Mouse (Mus musculus) midbrain, embryonic 16.5 days (tissue): ENCODE results near the gene Tmem17. TPM values are rescaled to one million over a fixed set of nuclear protein-coding genes. Genes with fewer than 3 reads are reported as not detected.

Experiments used
- ATAC-seq: fragments of 200-750 bp; cut with Nextera tagmentation; 2 replicates; pipeline ENCODE4 v1.8.0; 2017; ENCODE audit warnings: moderate TSS enrichment
- H3K27ac ChIP-seq: fragments of 300-500 bp; sonication (generic); 2 replicates; pipeline ENCODE4 v1.5.1; 2014; ENCODE audit warnings: mild to moderate bottlenecking, low read length, mixed read lengths
- H3K27me3 ChIP-seq: fragments of 300-500 bp; sonication (generic); 2 replicates; pipeline ENCODE4 v1.6.1; 2014; ENCODE audit warnings: low read depth, low read length, mixed read lengths; ENCODE audit not compliant: control insufficient read depth, insufficient read depth
- H3K36me3 ChIP-seq: fragments of 300-500 bp; sonication (generic); 2 replicates; pipeline ENCODE4 v1.6.1; 2014; ENCODE audit warnings: mild to moderate bottlenecking, low read length, moderate library complexity, mixed read lengths; ENCODE audit not compliant: control insufficient read depth, insufficient read depth
- H3K4me1 ChIP-seq: fragments of 300-500 bp; sonication (generic); 2 replicates; pipeline ENCODE4 v1.6.1; 2014; ENCODE audit warnings: mild to moderate bottlenecking, low read length, mixed read lengths; ENCODE audit not compliant: control insufficient read depth, insufficient read depth
- H3K4me2 ChIP-seq: fragments of 300-500 bp; sonication (generic); 2 replicates; pipeline ENCODE4 v1.6.1; 2014; ENCODE audit warnings: mild to moderate bottlenecking, low read length, mixed read lengths
- H3K4me3 ChIP-seq: fragments of 300-500 bp; sonication (generic); 2 replicates; pipeline ENCODE4 v1.5.1; 2014; ENCODE audit warnings: low read depth, mild to moderate bottlenecking, low read length, moderate library complexity, mixed read lengths
- H3K9ac ChIP-seq: fragments of 300-500 bp; sonication (generic); 2 replicates; pipeline ENCODE4 v1.6.1; 2014; ENCODE audit warnings: low read depth, low read length, mixed read lengths
- H3K9me3 ChIP-seq: fragments of 300-500 bp; sonication (generic); replicated peaks from 2 replicates; pipeline ENCODE4 v1.6.1; 2014; ENCODE audit warnings: mild to moderate bottlenecking, low read length, mixed read lengths; ENCODE audit not compliant: control insufficient read depth, poor library complexity, severe bottlenecking
- WGBS: fragments of 180-500 bp; shearing (Covaris S2); extraction: QIAGEN DNeasy Blood & Tissue Kit; methylation state at CpG from one replicate; pipeline ENCODE4 v1.1.7; 2014; 5-methylcytosine and 5-hydroxymethylcytosine counted together
- polyA plus RNA-seq: library from polyadenylated mRNA; unstranded; fragments of >200 nt; fragmentation: Nextera tagmentation; extraction: Ambion mirVana; gene quantifications from 2 replicates; pipeline ENCODE4 v1.2.1, GENCODE M21; 2015

The Tmem17 gene
- polyA plus RNA-seq, 1 experiment from 2014 or later, result 24.7 TPM

DNA sequence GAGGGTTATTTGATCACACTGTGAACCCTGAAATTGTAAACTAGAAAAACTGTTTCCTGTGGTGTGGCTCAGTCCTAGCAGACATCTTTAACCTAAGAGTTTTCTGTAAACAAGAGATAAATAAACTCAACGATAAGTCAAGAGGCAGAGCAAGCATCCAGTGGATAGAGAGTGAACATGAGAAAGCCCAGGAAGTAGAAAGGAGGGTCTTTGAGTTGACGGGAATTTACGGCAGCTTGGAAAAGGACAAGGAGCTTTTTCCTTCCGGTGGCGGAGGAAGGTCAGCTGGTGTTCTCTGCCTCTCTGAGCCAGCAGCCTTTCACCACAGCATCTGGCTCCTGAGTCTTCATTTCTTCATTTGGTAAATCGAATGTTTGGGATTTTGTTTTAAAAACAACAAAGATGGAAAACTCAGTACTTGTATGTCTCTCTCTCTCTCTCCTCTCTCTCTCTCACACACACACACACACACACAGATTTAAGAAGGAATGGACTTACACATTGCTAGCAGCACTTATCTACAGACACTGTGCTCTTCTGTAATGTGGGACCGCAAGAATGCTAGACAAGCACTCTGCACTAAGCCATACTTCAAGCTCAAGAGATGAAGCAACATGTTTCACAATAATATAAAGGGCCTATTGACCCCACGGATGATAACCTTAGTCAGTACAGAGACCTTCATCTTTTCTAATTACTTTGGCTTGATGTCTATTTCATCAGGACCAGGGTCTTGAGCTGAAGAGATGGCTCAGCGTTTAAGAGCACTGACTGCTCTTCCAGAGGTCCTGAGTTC, 10.9 kb upstream of the Tmem17 start:
- H3K9me3 ChIP-seq, result no peaks in the 10 kb centered on the region
- no peak overlapping the region for H3K4me2 ChIP-seq
- no peak overlapping the region for H3K4me3 ChIP-seq
- ATAC-seq, result no peak
- no peaks in the 10 kb centered on the region for H3K36me3 ChIP-seq
- no peak overlapping the region for H3K9ac ChIP-seq
- no peaks in the 10 kb centered on the region for H3K27me3 ChIP-seq
- 0 out of 2 replicates have a peak, but pooled peaks cover 2% of the 10 kb centered on the region for H3K4me1 ChIP-seq
- H3K27ac ChIP-seq, result no peak overlapping the region
- WGBS, result 82% methylated on average over 9 of the region's 9 CpGs

DNA sequence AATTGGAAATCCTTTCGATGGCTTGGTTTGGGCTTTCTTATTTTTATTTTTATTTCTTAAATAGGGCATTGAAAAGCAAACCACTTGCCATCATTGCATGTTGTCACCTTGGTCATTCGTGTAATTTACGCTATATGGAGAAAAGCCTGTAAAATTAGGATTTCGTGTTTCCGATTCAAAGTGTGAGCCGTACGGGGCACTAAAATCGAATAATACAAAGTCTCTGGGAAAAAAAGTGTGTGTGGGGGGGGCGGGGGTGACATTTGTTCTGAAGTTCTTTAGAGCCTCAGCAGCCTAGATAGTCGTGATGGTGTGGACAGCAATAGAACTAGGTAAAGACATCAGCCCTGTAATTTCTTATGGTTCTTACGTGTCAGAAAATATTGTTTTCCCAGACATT, 1.2 kb downstream of the Tmem17 start:
- WGBS, result 22% methylated on average over 11 of the region's 11 CpGs
- H3K4me3 ChIP-seq, result peak overlapping the region; percentile 53
- ATAC-seq, result peak; percentile 19; the same call in 1 of the 2 replicates

DNA sequence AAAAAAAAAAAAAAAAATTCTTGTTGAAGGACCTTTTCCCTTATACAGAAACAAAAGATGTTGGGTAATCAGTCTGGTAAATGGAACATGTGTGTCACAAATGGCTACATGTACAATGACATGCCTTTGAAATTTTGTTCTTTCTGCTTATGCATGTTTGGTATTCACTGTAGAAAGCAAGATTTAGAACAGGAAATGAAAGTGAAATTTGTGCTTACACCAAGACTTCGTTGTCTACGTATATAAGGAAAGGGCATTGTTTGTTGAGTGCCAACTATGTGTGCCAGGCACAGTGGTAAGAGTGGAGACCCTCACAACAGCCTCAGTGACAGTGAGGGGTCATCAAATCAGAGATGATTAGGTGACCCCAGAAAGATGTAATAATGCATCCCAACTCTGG, 3.2 kb downstream of the Tmem17 start:
- H3K27ac ChIP-seq, result no peak overlapping the region
- H3K36me3 ChIP-seq, result peaks cover 22% of the 10 kb centered on the region
- H3K4me1 ChIP-seq, result 0 out of 2 replicates have a peak, but pooled peaks cover 2% of the 10 kb centered on the region
- H3K4me2 ChIP-seq, result no peak overlapping the region
- H3K9me3 ChIP-seq, result peaks cover 2% of the 10 kb centered on the region; the same call in 1 of the 2 replicates
- no peak for ATAC-seq
- H3K4me3 ChIP-seq, result no peak overlapping the region
- H3K27me3 ChIP-seq, result no peaks in the 10 kb centered on the region
- WGBS, result 97% methylated on average over 2 of the region's 2 CpGs
- no peak overlapping the region for H3K9ac ChIP-seq

More for the DNA sequence above, 1.2 kb downstream of the Tmem17 start:
- H3K9ac ChIP-seq, result peak overlapping the region; percentile 93
- peaks cover 5% of the 10 kb centered on the region; the same call in 1 of the 2 replicates for H3K36me3 ChIP-seq
- 0 out of 2 replicates have a peak, but pooled peaks cover 2% of the 10 kb centered on the region for H3K4me1 ChIP-seq
- H3K4me2 ChIP-seq, result peak overlapping the region; percentile 72
- H3K27ac ChIP-seq, result peak overlapping the region; percentile 99
- peaks cover 2% of the 10 kb centered on the region; the same call in 1 of the 2 replicates for H3K9me3 ChIP-seq
- no peaks in the 10 kb centered on the region for H3K27me3 ChIP-seq

DNA sequence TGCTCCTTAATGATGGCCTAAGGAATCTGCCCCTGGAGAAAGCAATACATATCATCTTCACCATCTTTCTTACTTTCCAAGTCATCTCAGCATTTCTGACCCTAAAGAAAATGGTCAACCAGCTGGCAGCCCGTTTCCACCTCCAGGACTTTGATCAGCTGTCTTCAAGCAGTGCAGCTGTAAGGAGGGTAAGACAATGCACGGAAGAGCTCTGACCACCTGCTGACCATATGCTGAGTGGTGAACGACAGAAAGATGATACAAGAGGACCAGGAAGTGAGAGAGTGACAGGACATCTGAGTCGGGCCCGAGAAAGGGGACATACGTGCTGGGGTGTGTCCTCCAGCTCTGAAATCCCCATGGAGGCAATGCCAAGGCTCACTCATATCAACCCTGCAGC, 6.6 kb downstream of the Tmem17 start:
- no peak overlapping the region for H3K4me3 ChIP-seq
- no peak overlapping the region for H3K9ac ChIP-seq
- H3K27me3 ChIP-seq, result no peaks in the 10 kb centered on the region
- WGBS, result 80% methylated on average over 6 of the region's 6 CpGs
- peaks cover 6% of the 10 kb centered on the region; the same call in 1 of the 2 replicates for H3K9me3 ChIP-seq
- no peak overlapping the region for H3K4me2 ChIP-seq
- no peak overlapping the region for H3K27ac ChIP-seq
- ATAC-seq, result no peak
- H3K36me3 ChIP-seq, result peaks cover 25% of the 10 kb centered on the region
- no peaks in the 10 kb centered on the region for H3K4me1 ChIP-seq

GRCm38 (mm10) chr11:22520251-22520650, 8.4 kb downstream of the Tmem17 start:
- no peak overlapping the region for H3K27ac ChIP-seq
- H3K9ac ChIP-seq, result no peak overlapping the region
- peaks cover 6% of the 10 kb centered on the region; the same call in 1 of the 2 replicates for H3K9me3 ChIP-seq
- no peaks in the 10 kb centered on the region for H3K4me1 ChIP-seq
- H3K36me3 ChIP-seq, result peaks cover 25% of the 10 kb centered on the region
- 98% methylated on average over 4 of the region's 4 CpGs for WGBS
- H3K27me3 ChIP-seq, result no peaks in the 10 kb centered on the region
- ATAC-seq, result no peak
- no peak overlapping the region for H3K4me3 ChIP-seq
- no peak overlapping the region for H3K4me2 ChIP-seq

DNA sequence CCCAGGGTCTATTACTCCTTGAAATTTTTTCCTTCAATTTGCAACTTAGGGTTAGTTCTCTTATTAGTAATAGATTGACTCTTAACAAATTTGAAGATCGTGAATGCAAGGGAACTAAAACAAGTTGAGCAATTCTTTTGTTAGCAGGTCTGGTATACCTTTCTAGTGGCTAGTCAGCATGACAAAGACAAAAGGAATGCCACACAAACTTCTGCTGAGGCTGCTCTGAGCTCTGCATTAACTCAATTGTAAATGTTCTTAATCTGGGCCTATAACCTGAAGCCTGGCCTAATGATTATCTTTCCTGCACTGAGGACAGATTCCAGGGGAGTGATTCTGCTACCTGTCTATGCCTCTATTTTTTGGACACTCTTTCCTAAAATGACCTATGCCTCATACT, 12.7 kb downstream of the Tmem17 start:
- Histone ChIP-seq H3K36me3 (peaks cover 7% of the 10 kb centered on the region; the same call in 1 of the 2 replicates), H3K4me1 (no peaks in the 10 kb centered on the region), H3K9me3 (peaks cover 9% of the 10 kb centered on the region; the same call in 1 of the 2 replicates), H3K27me3 (no peaks in the 10 kb centered on the region), H3K4me2 (no peak overlapping the region), H3K4me3 (no peak overlapping the region), H3K9ac (no peak overlapping the region), H3K27ac (no peak overlapping the region)
- 88% methylated on average over 1 of the region's 1 CpGs for WGBS
- no peak for ATAC-seq

DNA sequence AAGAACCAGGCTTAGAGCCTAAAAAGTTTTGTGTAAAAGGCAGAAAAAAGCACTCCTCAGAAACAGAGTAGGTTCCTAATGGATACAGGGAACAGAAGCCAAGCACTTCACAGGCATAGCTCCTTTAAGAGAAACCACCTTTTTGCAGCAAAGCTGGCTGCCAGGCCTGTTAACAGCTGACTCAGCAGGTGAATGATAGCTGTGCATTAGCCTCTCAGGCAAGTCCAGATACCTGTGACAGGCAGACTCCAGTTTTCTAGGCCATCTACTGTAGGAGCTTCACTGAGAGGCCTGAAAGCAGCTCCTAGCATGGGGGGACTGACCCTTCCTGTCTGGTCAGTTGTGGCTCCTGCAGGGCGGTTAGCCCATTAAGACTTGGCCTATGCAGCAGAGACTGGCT, 28.7 kb downstream of the Tmem17 start:
- Histone ChIP-seq H3K27me3 (no peaks in the 10 kb centered on the region), H3K27ac (no peak overlapping the region), H3K36me3 (no peaks in the 10 kb centered on the region), H3K9me3 (no peaks in the 10 kb centered on the region), H3K4me3 (no peak overlapping the region), H3K9ac (no peak overlapping the region), H3K4me1 (no peaks in the 10 kb centered on the region), H3K4me2 (no peak overlapping the region)
- WGBS, result 67% methylated on average over 1 of the region's 1 CpGs
- no peak for ATAC-seq

DNA sequence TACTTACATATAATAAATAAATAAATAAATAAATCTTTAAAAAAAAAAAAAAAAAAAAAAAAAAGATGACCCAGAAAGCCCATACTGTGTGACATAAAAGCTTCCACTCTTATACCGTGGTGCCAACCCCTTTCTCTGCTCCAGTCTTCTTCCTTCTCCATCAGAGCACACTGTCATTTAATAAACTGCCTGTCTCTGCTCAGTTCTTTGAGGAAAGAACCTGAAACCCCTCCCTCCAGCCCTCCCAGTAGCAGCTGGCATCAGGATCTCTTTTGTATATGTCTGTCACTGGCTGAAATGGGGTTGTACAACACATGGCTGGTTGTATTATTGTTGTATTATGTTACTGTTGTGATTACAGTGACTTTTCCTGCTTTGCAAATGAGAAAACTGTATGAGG, 48.2 kb downstream of the Tmem17 start:
- no peak overlapping the region for H3K4me3 ChIP-seq
- H3K4me1 ChIP-seq, result peaks cover 13% of the 10 kb centered on the region; the same call in 1 of the 2 replicates
- no peaks in the 10 kb centered on the region for H3K27me3 ChIP-seq
- no peak overlapping the region for H3K4me2 ChIP-seq
- peak overlapping the region; percentile 66; the same call in 1 of the 2 replicates for H3K27ac ChIP-seq
- WGBS, result 61% methylated on average over 1 of the region's 1 CpGs
- H3K9me3 ChIP-seq, result no peaks in the 10 kb centered on the region
- H3K9ac ChIP-seq, result no peak overlapping the region
- H3K36me3 ChIP-seq, result no peaks in the 10 kb centered on the region
- ATAC-seq, result peak; percentile 63; the same call in 1 of the 2 replicates
